Mouse (Mus musculus): ENCODE results near the gene Col2a1. TPM values are rescaled to one million over a fixed set of nuclear protein-coding genes. Genes with fewer than 3 reads are reported as not detected.

Gene Col2a1
- polyA plus RNA-seq, 1 experiment from 2014 or later = 0.05 TPM

DNA sequence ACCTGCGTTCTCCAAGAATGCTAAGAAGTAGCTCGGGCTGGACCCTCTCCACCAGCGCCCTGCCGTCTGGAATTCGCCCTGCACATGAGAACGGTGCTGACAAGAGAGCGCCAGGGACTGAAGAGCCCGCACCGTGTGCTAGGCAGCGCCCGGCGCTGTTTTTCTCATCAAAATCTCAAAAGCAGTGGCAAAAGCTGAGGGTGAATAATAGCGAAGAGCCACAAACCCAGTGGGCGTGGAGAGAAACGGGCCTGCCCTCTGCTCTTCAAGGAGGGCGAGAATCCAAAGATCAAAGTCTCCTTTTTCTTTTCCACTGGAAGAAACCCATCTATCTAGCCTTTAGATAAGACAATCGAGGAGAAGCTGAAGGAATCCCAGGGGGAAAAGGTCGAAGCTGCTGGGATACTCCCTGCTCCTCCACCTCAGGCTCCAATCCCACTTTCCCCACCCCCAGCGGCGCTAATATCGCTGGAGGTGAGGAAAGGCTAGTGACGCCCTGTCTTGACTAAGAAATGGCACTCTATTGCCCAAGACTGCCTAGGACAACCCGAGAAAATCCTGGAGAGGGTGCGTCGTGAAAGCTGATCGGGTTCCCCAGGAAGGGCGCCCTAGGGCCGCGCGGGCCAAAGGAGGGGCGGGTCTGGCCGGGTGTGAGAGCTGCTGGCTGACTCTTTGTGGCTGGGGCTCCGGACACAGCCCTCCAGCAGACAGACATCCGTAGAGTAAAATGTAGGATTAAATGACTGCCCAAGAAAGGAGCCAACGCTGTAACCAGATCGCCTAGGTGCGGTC, 3.0 kb downstream of the Col2a1 start:
- 4% methylated on average over 37 of the region's 37 CpGs for WGBS

DNA sequence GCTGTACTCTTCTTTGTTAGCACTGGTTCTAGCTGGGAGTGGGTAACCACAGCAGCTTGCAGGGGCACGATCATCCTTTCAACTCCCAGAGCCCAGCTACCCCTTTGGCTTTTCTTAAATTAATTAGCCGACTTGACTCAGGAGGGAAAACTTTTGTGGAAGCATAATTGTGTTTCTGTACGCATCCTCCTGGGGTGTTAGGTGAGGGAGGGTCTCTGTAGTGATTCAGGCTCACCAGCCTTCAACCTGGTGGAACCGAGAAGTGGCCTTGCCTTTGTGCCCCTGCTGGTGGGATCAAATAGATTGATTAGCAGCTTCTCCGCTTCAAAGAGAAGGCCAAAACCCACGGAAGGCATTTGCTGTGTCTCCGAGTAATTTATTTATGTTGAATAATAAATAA, 4.5 kb downstream of the Col2a1 start:
- Histone ChIP-seq H3K4me3 (ENCODE audit: low read depth, low read length) (no peak overlapping the region), H3K9ac (ENCODE audit: low read length) (no peak overlapping the region; the same call in 1 of the 2 replicates), H3K27ac (replicated peaks) (no peak overlapping the region), H3K27me3 (ENCODE audit: control insufficient read depth, insufficient read depth, low read length) (peaks cover 35% of the 10 kb centered on the region; the same call in 1 of the 2 replicates), H3K4me2 (replicated peaks; ENCODE audit: low read depth) (no peak overlapping the region), H3K4me1 (replicated peaks; ENCODE audit: control insufficient read depth, insufficient read depth) (0 out of 2 replicates have a peak, but pooled peaks cover 3% of the 10 kb centered on the region), H3K36me3 (ENCODE audit: control insufficient read depth, insufficient read depth, low read length) (no peaks in the 10 kb centered on the region), H3K9me3 (ENCODE audit: control insufficient read depth, low read length) (no peaks in the 10 kb centered on the region)
- TF ChIP-seq EP300 (optimal IDR thresholded peaks at IDR 0.05) (no peak), CTCF (IDR thresholded peaks at IDR 0.05; ENCODE audit: low read depth) (no peak)
- DNase-seq (ENCODE audit: low spot score) (no peak), ATAC-seq (ENCODE audit: low FRiP score, low TSS enrichment) (no peak)
- WGBS = 25% methylated on average over 7 of the region's 7 CpGs

More for the DNA sequence above, 3.0 kb downstream of the Col2a1 start:
- DNase-seq (ENCODE audit: low spot score) (peak; percentile 26), ATAC-seq (ENCODE audit: low FRiP score, low TSS enrichment) (no peak)
- Histone ChIP-seq H3K4me1 (replicated peaks; ENCODE audit: control insufficient read depth, insufficient read depth) (0 out of 2 replicates have a peak, but pooled peaks cover 3% of the 10 kb centered on the region), H3K36me3 (ENCODE audit: control insufficient read depth, insufficient read depth, low read length) (no peaks in the 10 kb centered on the region), H3K4me3 (ENCODE audit: low read depth, low read length) (peak overlapping the region; percentile 27), H3K9ac (ENCODE audit: low read length) (no peak overlapping the region), H3K9me3 (ENCODE audit: control insufficient read depth, low read length) (no peaks in the 10 kb centered on the region), H3K27me3 (ENCODE audit: control insufficient read depth, insufficient read depth, low read length) (peaks cover 35% of the 10 kb centered on the region; the same call in 1 of the 2 replicates), H3K4me2 (replicated peaks; ENCODE audit: low read depth) (peak overlapping the region; percentile 57), H3K27ac (replicated peaks) (no peak overlapping the region)
- TF ChIP-seq CTCF (IDR thresholded peaks at IDR 0.05; ENCODE audit: low read depth) = peak; percentile 38
- no peak for TF ChIP-seq EP300 (optimal IDR thresholded peaks at IDR 0.05)

DNA sequence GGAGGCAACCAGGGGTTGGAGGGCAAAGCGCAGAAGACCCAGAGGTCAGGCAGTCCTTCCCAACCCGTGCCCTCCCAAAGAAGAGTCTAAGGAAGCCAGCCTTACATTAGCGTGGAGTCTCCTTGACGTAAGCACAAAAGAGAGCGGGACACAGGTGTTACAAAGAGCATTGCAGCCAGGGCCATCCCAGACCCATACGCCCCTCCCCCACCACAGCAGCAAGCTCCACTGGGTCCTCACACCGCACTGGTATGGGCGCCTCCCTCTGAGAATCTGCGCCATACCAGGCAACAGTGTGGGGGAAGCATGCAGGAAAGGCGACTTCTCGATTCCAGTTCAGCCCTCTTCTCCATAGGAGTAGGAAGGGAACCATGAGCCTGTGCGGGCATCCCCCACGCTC, 4.9 kb downstream of the Col2a1 start:
- H3K9me3 ChIP-seq (ENCODE audit: control insufficient read depth, low read length) = no peaks in the 10 kb centered on the region
- no peak for TF ChIP-seq CTCF (IDR thresholded peaks at IDR 0.05; ENCODE audit: low read depth)
- no peak for TF ChIP-seq EP300 (optimal IDR thresholded peaks at IDR 0.05)

DNA sequence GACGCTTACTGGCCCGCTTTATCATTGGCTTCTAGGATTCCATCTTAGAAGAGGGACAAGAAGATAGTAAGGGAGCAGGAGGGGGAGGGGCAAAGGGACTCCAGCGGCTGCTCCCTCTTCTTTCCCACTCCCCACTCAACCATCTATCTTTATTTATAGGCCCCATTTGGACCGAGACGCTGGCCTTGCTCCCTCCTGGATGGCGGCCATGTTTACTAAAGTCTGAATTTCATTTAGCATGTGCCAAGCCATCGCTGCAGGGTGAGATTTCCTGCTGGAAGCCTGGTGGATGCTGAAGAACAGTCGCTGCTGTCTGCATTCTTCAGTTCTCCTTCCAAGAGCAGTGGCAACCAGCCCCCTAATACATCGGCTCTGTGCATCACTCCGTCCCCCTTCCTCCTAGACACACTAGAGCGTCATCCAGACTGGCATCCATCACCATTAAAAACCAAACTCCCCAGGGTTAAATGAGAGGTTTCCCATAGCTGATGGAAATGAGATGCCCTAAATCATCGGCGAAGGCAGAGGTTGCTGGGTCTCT, 7.7 kb downstream of the Col2a1 start:
- Histone ChIP-seq H3K4me3 (ENCODE audit: low read depth, low read length) (no peak overlapping the region), H3K9me3 (ENCODE audit: control insufficient read depth, low read length) (no peaks in the 10 kb centered on the region), H3K27me3 (ENCODE audit: control insufficient read depth, insufficient read depth, low read length) (peaks cover 19% of the 10 kb centered on the region; the same call in 1 of the 2 replicates), H3K36me3 (ENCODE audit: control insufficient read depth, insufficient read depth, low read length) (no peaks in the 10 kb centered on the region), H3K4me1 (replicated peaks; ENCODE audit: control insufficient read depth, insufficient read depth) (no peaks in the 10 kb centered on the region), H3K4me2 (replicated peaks; ENCODE audit: low read depth) (no peak overlapping the region), H3K27ac (replicated peaks) (no peak overlapping the region), H3K9ac (ENCODE audit: low read length) (no peak overlapping the region)
- ATAC-seq (ENCODE audit: low FRiP score, low TSS enrichment) = no peak
- DNase-seq (ENCODE audit: low spot score) = no peak
- WGBS = 47% methylated on average over 13 of the region's 13 CpGs
- TF ChIP-seq EP300 (optimal IDR thresholded peaks at IDR 0.05) (no peak), CTCF (IDR thresholded peaks at IDR 0.05; ENCODE audit: low read depth) (no peak)

More for the DNA sequence above, 4.9 kb downstream of the Col2a1 start:
- H3K27me3 ChIP-seq (ENCODE audit: control insufficient read depth, insufficient read depth, low read length) = peaks cover 32% of the 10 kb centered on the region; the same call in 1 of the 2 replicates
- no peak overlapping the region for H3K27ac ChIP-seq (replicated peaks)
- 0 out of 2 replicates have a peak, but pooled peaks cover 3% of the 10 kb centered on the region for H3K4me1 ChIP-seq (replicated peaks; ENCODE audit: control insufficient read depth, insufficient read depth)
- 39% methylated on average over 13 of the region's 13 CpGs for WGBS
- no peak overlapping the region for H3K4me3 ChIP-seq (ENCODE audit: low read depth, low read length)
- DNase-seq (ENCODE audit: low spot score) (no peak), ATAC-seq (ENCODE audit: low FRiP score, low TSS enrichment) (no peak)
- H3K4me2 ChIP-seq (replicated peaks; ENCODE audit: low read depth) = no peak overlapping the region
- no peak overlapping the region; the same call in 1 of the 2 replicates for H3K9ac ChIP-seq (ENCODE audit: low read length)
- H3K36me3 ChIP-seq (ENCODE audit: control insufficient read depth, insufficient read depth, low read length) = no peaks in the 10 kb centered on the region

DNA sequence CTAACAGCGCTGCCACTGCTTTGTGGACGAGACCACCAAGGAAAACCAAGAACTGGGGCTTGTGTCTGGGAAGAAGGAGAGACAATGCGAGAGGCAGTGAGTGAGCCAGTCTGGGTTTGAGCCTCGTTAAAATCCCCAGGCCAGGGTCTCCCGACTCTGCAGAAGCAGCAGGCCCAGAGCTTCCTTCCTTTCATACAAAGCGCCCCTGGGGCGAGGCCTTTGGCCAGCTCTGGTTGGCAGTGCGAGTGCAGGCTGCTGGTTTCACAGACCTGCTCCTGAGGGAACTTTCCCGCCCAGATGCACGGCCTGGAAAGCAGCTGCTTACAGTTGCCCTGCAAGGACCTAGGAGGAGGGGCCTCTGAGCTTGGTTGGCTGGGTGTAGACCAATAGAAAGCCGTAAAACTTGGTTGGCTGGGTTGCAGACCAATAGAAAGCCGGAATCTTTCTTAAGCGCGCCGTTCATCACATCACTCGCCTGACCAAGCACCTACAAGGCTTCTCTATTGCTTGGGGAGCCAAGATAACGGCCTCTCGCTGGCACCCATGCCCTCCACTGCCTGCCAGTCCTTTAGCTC, 11.7 kb downstream of the Col2a1 start:
- Histone ChIP-seq H3K9me3 (ENCODE audit: control insufficient read depth, low read length) (no peaks in the 10 kb centered on the region), H3K9ac (ENCODE audit: low read length) (peak overlapping the region; percentile 45; the same call in 1 of the 2 replicates), H3K27me3 (ENCODE audit: control insufficient read depth, insufficient read depth, low read length) (no peaks in the 10 kb centered on the region), H3K27ac (replicated peaks) (0 out of 2 replicates have a peak overlapping the region, but pooled peaks have one; percentile 35), H3K4me3 (ENCODE audit: low read depth, low read length) (no peak overlapping the region), H3K4me1 (replicated peaks; ENCODE audit: control insufficient read depth, insufficient read depth) (no peaks in the 10 kb centered on the region), H3K4me2 (replicated peaks; ENCODE audit: low read depth) (peak overlapping the region; percentile 42), H3K36me3 (ENCODE audit: control insufficient read depth, insufficient read depth, low read length) (no peaks in the 10 kb centered on the region)
- DNase-seq (ENCODE audit: low spot score) (peak; percentile 79), ATAC-seq (ENCODE audit: low FRiP score, low TSS enrichment) (peak; percentile 94)
- WGBS = 10% methylated on average over 18 of the region's 18 CpGs
- TF ChIP-seq EP300 (optimal IDR thresholded peaks at IDR 0.05) (no peak), CTCF (IDR thresholded peaks at IDR 0.05; ENCODE audit: low read depth) (no peak)

Data from stomach, postnatal 0 days (tissue).